Mouse (Mus musculus) left cerebral cortex, postnatal 36 days (tissue): Measurements from ENCODE around the gene Aldh6a1. TPM values are rescaled to one million over a fixed set of nuclear protein-coding genes. Genes with fewer than 3 reads are reported as not detected.

ENCODE experiments used
- DNase-seq, 2 experiments: peaks; one replicate each; pipeline ENCODE4 v3.0.0; 2021 to 2022; ENCODE audit warnings: low spot score in 2 of 2, mixed read lengths in 1 of 2
- intact Hi-C: fragments of 180-260 bp; cut with DNase I; formaldehyde crosslinking; loops from one replicate; pipeline ENCODE4 v1.15.1; 2025
- total RNA-seq, 2 experiments: library from RNA; stranded (reverse); gene quantifications; 2 replicates each; pipeline ENCODE4 v1.2.3; 2021

The Aldh6a1 gene
- total RNA-seq, 2 experiments from 2014 or later, result 44.3 to 49.7 TPM

- no peak for DNase-seq
- intact Hi-C loops, result no loop called here
Observed at GRCm38 (mm10) chr12:84388774-84389400, 61.9 kb downstream of the Aldh6a1 start.

GRCm38 (mm10) chr12:84388097-84388496 lies 62.7 kb downstream of the Aldh6a1 start:
- DNase-seq, result no peak
- intact Hi-C loops, result no loop called here

GRCm38 (mm10) chr12:84385408-84385807 lies 65.4 kb downstream of the Aldh6a1 start:
- DNase-seq, result no peak
- intact Hi-C loops, result no loop called here

GRCm38 (mm10) chr12:84384644-84385081 lies 66.1 kb downstream of the Aldh6a1 start:
- DNase-seq, result no peak
- intact Hi-C loops, result no loop called here

GRCm38 (mm10) chr12:84382369-84382768 lies 68.4 kb downstream of the Aldh6a1 start:
- intact Hi-C loops, result no loop called here
- no peak for DNase-seq

Other genes with a start within 250 kb of the Aldh6a1 start
- gene Elmsan1, start 232.1 kb downstream of the Aldh6a1 start, total RNA-seq, result 10 to 100 TPM; 17.2 to 18.5 TPM
- gene Ptgr2, start 165.8 kb downstream of the Aldh6a1 start, total RNA-seq, result 10 to 100 TPM; 34.5 to 39.6 TPM
- gene Zfp410, start 134.2 kb downstream of the Aldh6a1 start, total RNA-seq, result 10 to 100 TPM; 30.7 to 39.5 TPM
- 10 to 100 TPM; 25.1 to 29.4 TPM for gene Coq6, start 89.3 kb downstream of the Aldh6a1 start, total RNA-seq
- 10 to 100 TPM; 11.7 to 13.2 TPM for gene Fam161b, start 89.2 kb downstream of the Aldh6a1 start, total RNA-seq
- 10 to 100 TPM; 24.0 to 25.4 TPM for gene Entpd5, start 42.0 kb downstream of the Aldh6a1 start, total RNA-seq
- 1 to 10 TPM; 4.6 to 9.0 TPM for gene Bbof1, start 41.9 kb downstream of the Aldh6a1 start, total RNA-seq
- 10 to 100 TPM; 11.4 to 13.3 TPM for gene Rnf113a2, start 33.8 kb downstream of the Aldh6a1 start, total RNA-seq
- gene Lin52, start 418 bp upstream of the Aldh6a1 start, total RNA-seq, result 10 to 100 TPM; 21.3 to 24.6 TPM
- under 1 TPM; 0.16 to 0.22 TPM for gene Vsx2, start 118.8 kb upstream of the Aldh6a1 start, total RNA-seq
- gene Abcd4, start 166.4 kb upstream of the Aldh6a1 start, total RNA-seq, result 10 to 100 TPM; 10.5 to 13.1 TPM
- under 1 TPM in 1 of 2 experiments, not detected in 1; 0.47 TPM for gene Vrtn, start 190.0 kb upstream of the Aldh6a1 start, total RNA-seq
- gene Syndig1l, start 247.8 kb upstream of the Aldh6a1 start, total RNA-seq, result 10 to 100 TPM; 23.0 to 27.6 TPM